Mouse (Mus musculus) mature B cell (primary cell): ENCODE measurements around the gene Gpc3.

ENCODE experiments used
- in situ Hi-C: fragments of 300-500 bp; cut with MboI; formaldehyde crosslinking; loops from 2 replicates; pipeline ENCODE4 v1.14.3; 2019

Gpc3 gene

GRCm38 (mm10) chrX:52558526-52558925 lies 55.2 kb downstream of the Gpc3 start:
- in situ Hi-C loops: no loop called here

GRCm38 (mm10) chrX:52557489-52557888 lies 56.3 kb downstream of the Gpc3 start:
- in situ Hi-C loops: no loop called here

GRCm38 (mm10) chrX:52551296-52551695 lies 62.5 kb downstream of the Gpc3 start:
- in situ Hi-C loops: no loop called here

GRCm38 (mm10) chrX:52544623-52545022 lies 69.1 kb downstream of the Gpc3 start:
- in situ Hi-C loops: no loop called here

- in situ Hi-C loops: no loop called here
Observed at GRCm38 (mm10) chrX:52537282-52537681, 76.5 kb downstream of the Gpc3 start.

- in situ Hi-C loops: no loop called here
Observed at GRCm38 (mm10) chrX:52533766-52534165, 80.0 kb downstream of the Gpc3 start.

GRCm38 (mm10) chrX:52533098-52533497 lies 80.7 kb downstream of the Gpc3 start:
- in situ Hi-C loops: no loop called here

GRCm38 (mm10) chrX:52532124-52532523 lies 81.6 kb downstream of the Gpc3 start:
- in situ Hi-C loops: no loop called here

- in situ Hi-C loops: no loop called here
Observed at GRCm38 (mm10) chrX:52526086-52526485, 87.7 kb downstream of the Gpc3 start.

- in situ Hi-C loops: no loop called here
Observed at GRCm38 (mm10) chrX:52525132-52525531, 88.6 kb downstream of the Gpc3 start.

- in situ Hi-C loops: no loop called here
Observed at GRCm38 (mm10) chrX:52514553-52514952, 99.2 kb downstream of the Gpc3 start.

GRCm38 (mm10) chrX:52511151-52511550 lies 102.6 kb downstream of the Gpc3 start:
- in situ Hi-C loops: no loop called here

- in situ Hi-C loops: no loop called here
Observed at GRCm38 (mm10) chrX:52503857-52504256, 109.9 kb downstream of the Gpc3 start.

GRCm38 (mm10) chrX:52489461-52489860 lies 124.3 kb downstream of the Gpc3 start:
- in situ Hi-C loops: no loop called here

- in situ Hi-C loops: no loop called here
Observed at GRCm38 (mm10) chrX:52455074-52455588, 158.6 kb downstream of the Gpc3 start.

GRCm38 (mm10) chrX:52453445-52454182 lies 160.1 kb downstream of the Gpc3 start:
- in situ Hi-C loops: no loop called here

GRCm38 (mm10) chrX:52449177-52449576 lies 164.6 kb downstream of the Gpc3 start:
- in situ Hi-C loops: no loop called here

- in situ Hi-C loops: no loop called here
Observed at GRCm38 (mm10) chrX:52448496-52448895, 165.3 kb downstream of the Gpc3 start.

GRCm38 (mm10) chrX:52446530-52446929 lies 167.2 kb downstream of the Gpc3 start:
- in situ Hi-C loops: no loop called here

GRCm38 (mm10) chrX:52444977-52445376 lies 168.8 kb downstream of the Gpc3 start:
- in situ Hi-C loops: no loop called here

- in situ Hi-C loops: no loop called here
Observed at GRCm38 (mm10) chrX:52441798-52442197, 172.0 kb downstream of the Gpc3 start.

- in situ Hi-C loops: no loop called here
Observed at GRCm38 (mm10) chrX:52439421-52439820, 174.3 kb downstream of the Gpc3 start.

GRCm38 (mm10) chrX:52425605-52426004 lies 188.1 kb downstream of the Gpc3 start:
- in situ Hi-C loops: no loop called here

GRCm38 (mm10) chrX:52419850-52420249 lies 193.9 kb downstream of the Gpc3 start:
- in situ Hi-C loops: no loop called here
